Mouse (Mus musculus) hindbrain, embryonic 14.5 days (tissue): ENCODE results near the gene Taar1. TPM values are rescaled to one million over a fixed set of nuclear protein-coding genes. Genes with fewer than 3 reads are reported as not detected.

Experiments
- ATAC-seq: fragments of 200-750 bp; cut with Nextera tagmentation; 2 replicates; pipeline ENCODE4 v1.8.0; 2017; ENCODE audit warnings: moderate number of reproducible peaks, mild to moderate bottlenecking, moderate TSS enrichment, moderate library complexity; ENCODE audit not compliant: low FRiP score
- DNase-seq: peaks from one replicate; pipeline ENCODE4 v3.0.0-alpha.2; 2015; ENCODE audit warnings: low spot score
- H3K27ac ChIP-seq: fragments of 300-500 bp; sonication (generic); 2 replicates; pipeline ENCODE4 v1.5.1; 2014; ENCODE audit warnings: mild to moderate bottlenecking, moderate library complexity
- H3K27me3 ChIP-seq: fragments of 300-500 bp; sonication (generic); 2 replicates; pipeline ENCODE4 v1.6.1; 2014; ENCODE audit warnings: mild to moderate bottlenecking, low read length, mixed read lengths; ENCODE audit not compliant: control insufficient read depth, insufficient read depth
- H3K36me3 ChIP-seq: fragments of 300-500 bp; sonication (generic); replicated peaks from 2 replicates; pipeline ENCODE4 v1.6.1; 2014; ENCODE audit not compliant: control insufficient read depth, insufficient read depth
- H3K4me1 ChIP-seq: fragments of 300-500 bp; sonication (generic); replicated peaks from 2 replicates; pipeline ENCODE4 v1.6.1; 2014; ENCODE audit warnings: antibody characterized with exemption, low read length, mixed read lengths; ENCODE audit not compliant: control insufficient read depth, insufficient read depth
- H3K4me2 ChIP-seq: fragments of 300-500 bp; sonication (generic); replicated peaks from 2 replicates; pipeline ENCODE4 v1.6.1; 2014; ENCODE audit warnings: mild to moderate bottlenecking, moderate library complexity
- H3K4me3 ChIP-seq: fragments of 300-500 bp; sonication (generic); replicated peaks from 2 replicates; pipeline ENCODE4 v1.5.1; 2014; ENCODE audit warnings: mild to moderate bottlenecking, low read length
- H3K9ac ChIP-seq: fragments of 300-500 bp; sonication (generic); 2 replicates; pipeline ENCODE4 v1.6.1; 2014
- H3K9me3 ChIP-seq: fragments of 300-500 bp; sonication (generic); 2 replicates; pipeline ENCODE4 v1.6.1; 2016; ENCODE audit warnings: low read length; ENCODE audit not compliant: control insufficient read depth
- WGBS: fragments of 180-500 bp; shearing (Covaris S2); extraction: QIAGEN DNeasy Blood & Tissue Kit; methylation state at CpG from one replicate; pipeline ENCODE4 v1.1.7; 2014; 5-methylcytosine and 5-hydroxymethylcytosine counted together
- polyA plus RNA-seq: library from polyadenylated mRNA; unstranded; fragments of >200 nt; fragmentation: Nextera tagmentation; extraction: Ambion mirVana; gene quantifications from 2 replicates; pipeline ENCODE4 v1.2.1, GENCODE M21; 2014

The Taar1 gene
- polyA plus RNA-seq = not detected in 2 replicates

- H3K27ac ChIP-seq = no peak within 1 kb of the TSS
- H3K27me3 ChIP-seq = no peaks in the 10 kb centered on the region
- no peaks in the 10 kb centered on the region for H3K9me3 ChIP-seq
- H3K4me2 ChIP-seq = no peak within 1 kb of the TSS
- H3K4me3 ChIP-seq = no peak within 1 kb of the TSS
- no peaks in the 10 kb centered on the region for H3K36me3 ChIP-seq
- ATAC-seq (no peak), DNase-seq (no peak)
- H3K9ac ChIP-seq = no peak within 1 kb of the TSS
- WGBS = 89% methylated on average over 4 of the region's 4 CpGs
- no peaks in the 10 kb centered on the region for H3K4me1 ChIP-seq
These were observed at the start of gene Taar1 for GRCm38 (mm10) chr10:23920056-23920455. Gene Taar1 (plus strand): TSS chr10:23920356.

- 88% methylated on average over 6 of the region's 6 CpGs for WGBS
- Histone ChIP-seq H3K4me3 (no peak overlapping the region), H3K27me3 (no peaks in the 10 kb centered on the region), H3K9me3 (no peaks in the 10 kb centered on the region), H3K9ac (no peak overlapping the region), H3K4me2 (no peak overlapping the region), H3K27ac (no peak overlapping the region), H3K36me3 (no peaks in the 10 kb centered on the region), H3K4me1 (no peaks in the 10 kb centered on the region)
- DNase-seq (no peak), ATAC-seq (no peak)
These were observed 39.5 kb upstream of the Taar1 start for GRCm38 (mm10) chr10:23880695-23881094.

GRCm38 (mm10) chr10:23884910-23885309 lies 35.2 kb upstream of the Taar1 start:
- H3K27me3 ChIP-seq = no peaks in the 10 kb centered on the region
- ATAC-seq (no peak), DNase-seq (no peak)
- H3K4me3 ChIP-seq = no peak overlapping the region
- no peak overlapping the region for H3K9ac ChIP-seq
- H3K4me2 ChIP-seq = no peak overlapping the region
- WGBS = 92% methylated on average over 1 of the region's 1 CpGs
- no peaks in the 10 kb centered on the region for H3K9me3 ChIP-seq
- no peaks in the 10 kb centered on the region for H3K36me3 ChIP-seq
- no peak overlapping the region for H3K27ac ChIP-seq
- H3K4me1 ChIP-seq = no peaks in the 10 kb centered on the region

- no peak overlapping the region for H3K27ac ChIP-seq
- H3K9me3 ChIP-seq = no peaks in the 10 kb centered on the region
- H3K4me3 ChIP-seq = no peak overlapping the region
- no peaks in the 10 kb centered on the region for H3K4me1 ChIP-seq
- WGBS = 76% methylated on average over 3 of the region's 3 CpGs
- no peak for DNase-seq
- H3K4me2 ChIP-seq = no peak overlapping the region
- no peaks in the 10 kb centered on the region for H3K36me3 ChIP-seq
- ATAC-seq = no peak
- H3K27me3 ChIP-seq = no peaks in the 10 kb centered on the region
- H3K9ac ChIP-seq = no peak overlapping the region
These were observed 34.1 kb upstream of the Taar1 start for GRCm38 (mm10) chr10:23886060-23886459.

- Histone ChIP-seq H3K4me1 (no peaks in the 10 kb centered on the region), H3K9me3 (no peaks in the 10 kb centered on the region), H3K36me3 (no peaks in the 10 kb centered on the region), H3K9ac (no peak overlapping the region), H3K27me3 (no peaks in the 10 kb centered on the region), H3K4me3 (no peak overlapping the region), H3K27ac (no peak overlapping the region), H3K4me2 (no peak overlapping the region)
- DNase-seq (no peak), ATAC-seq (no peak)
- WGBS = 92% methylated on average over 1 of the region's 1 CpGs
These were observed 27.2 kb upstream of the Taar1 start for GRCm38 (mm10) chr10:23892987-23893386.

- H3K4me3 ChIP-seq = 0 out of 2 replicates have a peak within 1 kb of the TSS, but pooled peaks have one; percentile 9
- DNase-seq (no peak), ATAC-seq (no peak)
- H3K27ac ChIP-seq = no peak within 1 kb of the TSS
- H3K9ac ChIP-seq = no peak within 1 kb of the TSS
- no peaks in the 10 kb centered on the region for H3K4me1 ChIP-seq
- no peaks in the 10 kb centered on the region for H3K36me3 ChIP-seq
- H3K4me2 ChIP-seq = peak within 1 kb of the TSS; percentile 43
- no peaks in the 10 kb centered on the region for H3K9me3 ChIP-seq
- 42% methylated on average over 21 of the region's 21 CpGs for WGBS
- no peaks in the 10 kb centered on the region for H3K27me3 ChIP-seq
These were observed 25.4 kb upstream of the Taar1 start, which contains the start of gene Vnn1 for GRCm38 (mm10) chr10:23894601-23895349. Gene Vnn1 (plus strand): TSS chr10:23894688.

DNA sequence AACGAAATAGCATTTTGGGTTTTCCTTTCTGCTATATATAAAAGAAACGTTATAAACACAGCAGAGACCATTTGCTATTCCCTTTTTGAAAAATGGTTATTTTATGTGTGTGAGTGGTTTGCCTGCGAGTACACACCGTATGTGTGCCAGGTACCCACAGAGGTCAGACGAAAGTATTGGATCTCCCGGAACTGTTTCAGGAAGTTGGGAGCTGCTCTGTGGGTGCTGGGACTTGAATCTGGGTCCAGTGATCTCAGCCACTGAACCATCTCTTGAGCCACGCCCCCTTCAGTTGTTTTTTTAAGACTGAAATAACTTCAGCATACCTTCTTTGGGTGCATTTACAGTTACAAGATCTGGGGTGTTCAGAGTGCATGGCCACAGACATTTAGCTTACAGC lies 24.8 kb upstream of the Taar1 start:
- H3K4me3 ChIP-seq = no peak overlapping the region
- no peaks in the 10 kb centered on the region for H3K9me3 ChIP-seq
- no peaks in the 10 kb centered on the region for H3K4me1 ChIP-seq
- H3K27ac ChIP-seq = no peak overlapping the region
- no peak for ATAC-seq
- DNase-seq = no peak
- H3K4me2 ChIP-seq = no peak overlapping the region; the same call in 1 of the 2 replicates
- H3K36me3 ChIP-seq = no peaks in the 10 kb centered on the region
- no peaks in the 10 kb centered on the region for H3K27me3 ChIP-seq
- H3K9ac ChIP-seq = no peak overlapping the region
- WGBS = 83% methylated on average over 7 of the region's 7 CpGs

GRCm38 (mm10) chr10:23901119-23901518 lies 19.0 kb upstream of the Taar1 start:
- ATAC-seq (no peak), DNase-seq (no peak)
- H3K4me2 ChIP-seq = no peak overlapping the region
- H3K9me3 ChIP-seq = no peaks in the 10 kb centered on the region
- no peak overlapping the region for H3K27ac ChIP-seq
- 41% methylated on average over 3 of the region's 3 CpGs for WGBS
- H3K9ac ChIP-seq = no peak overlapping the region
- no peaks in the 10 kb centered on the region for H3K4me1 ChIP-seq
- H3K4me3 ChIP-seq = no peak overlapping the region
- no peaks in the 10 kb centered on the region for H3K36me3 ChIP-seq
- no peaks in the 10 kb centered on the region for H3K27me3 ChIP-seq

DNA sequence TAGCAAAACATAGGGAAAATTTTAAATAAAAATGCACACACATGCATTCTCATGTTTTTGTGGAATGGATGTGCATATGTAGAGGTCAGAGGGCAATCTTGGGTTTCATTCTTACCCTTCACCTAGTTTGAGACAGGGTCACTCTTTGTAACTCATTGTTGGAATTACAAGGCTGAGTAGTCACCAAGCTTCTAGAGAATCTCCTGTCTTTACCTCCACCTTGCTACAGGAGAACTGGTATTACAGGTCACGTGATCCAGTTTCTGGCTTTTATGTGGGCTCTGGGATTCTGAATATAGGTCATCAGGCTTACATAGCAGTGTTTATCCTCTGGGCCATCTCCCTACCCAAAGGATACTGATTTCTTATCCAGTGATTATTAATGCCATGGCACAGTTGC lies 14.5 kb upstream of the Taar1 start:
- H3K4me1 ChIP-seq = no peaks in the 10 kb centered on the region
- WGBS = 84% methylated on average over 1 of the region's 1 CpGs
- no peak overlapping the region for H3K27ac ChIP-seq
- H3K36me3 ChIP-seq = no peaks in the 10 kb centered on the region
- H3K9ac ChIP-seq = no peak overlapping the region
- ATAC-seq (no peak), DNase-seq (no peak)
- H3K4me2 ChIP-seq = no peak overlapping the region
- H3K27me3 ChIP-seq = no peaks in the 10 kb centered on the region
- H3K9me3 ChIP-seq = no peaks in the 10 kb centered on the region
- no peak overlapping the region for H3K4me3 ChIP-seq
